Mouse (Mus musculus): ENCODE measurements around the gene Gm45711. TPM values are rescaled to one million over a fixed set of nuclear protein-coding genes. Genes with fewer than 3 reads are reported as not detected.

Gene Gm45711
- polyA plus RNA-seq, 1 experiment from 2014 or later: not detected

DNA sequence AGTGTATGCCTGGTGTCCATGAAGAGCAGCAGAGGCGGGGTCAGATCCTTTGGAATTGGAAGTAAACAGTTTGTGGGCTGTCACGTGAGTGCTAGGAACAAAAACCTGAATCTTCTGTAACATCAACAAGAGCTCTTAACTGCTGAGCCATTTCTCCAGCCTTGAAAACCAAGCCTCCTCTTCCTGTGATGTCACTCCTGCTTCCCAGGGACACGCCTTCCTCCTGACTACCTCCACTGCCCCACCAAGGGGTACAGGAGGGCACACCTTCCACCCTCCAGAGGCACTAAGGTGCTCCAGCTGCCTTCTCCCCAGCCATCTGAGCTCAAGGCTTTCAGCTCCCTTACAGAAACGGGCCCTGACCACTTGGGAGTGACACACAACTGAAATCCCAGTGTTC lies 63.3 kb downstream of the Gm45711 start:
- Histone ChIP-seq H3K4me3 (ENCODE audit: low read depth, low read length) (no peak overlapping the region), H3K9me3 (replicated peaks; ENCODE audit: control insufficient read depth, low read length) (no peaks in the 10 kb centered on the region), H3K4me1 (ENCODE audit: control insufficient read depth, insufficient read depth, low read length) (0 out of 2 replicates have a peak, but pooled peaks cover 7% of the 10 kb centered on the region), H3K27me3 (ENCODE audit: control insufficient read depth, insufficient read depth, low read length) (no peaks in the 10 kb centered on the region), H3K4me2 (no peak overlapping the region), H3K36me3 (ENCODE audit: control insufficient read depth, insufficient read depth, low read length) (peaks cover 6% of the 10 kb centered on the region; the same call in 1 of the 2 replicates), H3K9ac (ENCODE audit: low read depth, low read length) (no peak overlapping the region), H3K27ac (ENCODE audit: low read depth, low read length) (no peak overlapping the region)
- 84% methylated on average over 4 of the region's 4 CpGs for WGBS (ENCODE audit: insufficient replicate concordance)
- no peak for ATAC-seq (replicated peaks; ENCODE audit: insufficient number of reproducible peaks, low FRiP score, low TSS enrichment)

DNA sequence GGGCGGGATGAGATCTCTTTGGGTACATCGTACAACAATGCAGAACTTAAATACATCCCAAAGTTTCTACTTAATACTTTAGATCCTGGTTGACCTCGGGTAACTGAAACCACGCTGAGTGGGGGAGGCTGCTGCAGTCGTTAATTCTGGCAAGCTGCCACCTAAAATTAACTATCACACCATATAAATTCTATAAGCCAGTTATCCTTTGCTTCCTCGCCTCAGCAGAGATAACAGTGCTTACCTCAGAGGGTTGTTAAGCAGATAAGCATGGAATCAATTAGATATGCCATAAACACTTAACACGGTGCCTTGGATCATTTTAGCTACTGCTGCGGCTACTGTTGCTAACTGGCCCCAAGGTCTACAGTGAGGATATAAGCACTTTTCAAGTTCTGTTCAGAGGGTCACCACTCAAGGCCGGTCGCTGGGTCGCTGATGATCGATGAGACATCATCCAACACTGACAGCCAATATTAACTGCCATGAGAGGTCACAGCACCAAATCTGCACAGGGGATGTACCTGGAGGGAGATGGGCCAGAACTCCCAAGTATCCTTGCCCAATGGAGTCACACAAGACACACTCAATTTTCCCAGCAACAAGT lies 67.7 kb downstream of the Gm45711 start:
- 79% methylated on average over 12 of the region's 12 CpGs for WGBS (ENCODE audit: insufficient replicate concordance)
- H3K36me3 ChIP-seq (ENCODE audit: control insufficient read depth, insufficient read depth, low read length): peaks cover 16% of the 10 kb centered on the region; the same call in 1 of the 2 replicates

DNA sequence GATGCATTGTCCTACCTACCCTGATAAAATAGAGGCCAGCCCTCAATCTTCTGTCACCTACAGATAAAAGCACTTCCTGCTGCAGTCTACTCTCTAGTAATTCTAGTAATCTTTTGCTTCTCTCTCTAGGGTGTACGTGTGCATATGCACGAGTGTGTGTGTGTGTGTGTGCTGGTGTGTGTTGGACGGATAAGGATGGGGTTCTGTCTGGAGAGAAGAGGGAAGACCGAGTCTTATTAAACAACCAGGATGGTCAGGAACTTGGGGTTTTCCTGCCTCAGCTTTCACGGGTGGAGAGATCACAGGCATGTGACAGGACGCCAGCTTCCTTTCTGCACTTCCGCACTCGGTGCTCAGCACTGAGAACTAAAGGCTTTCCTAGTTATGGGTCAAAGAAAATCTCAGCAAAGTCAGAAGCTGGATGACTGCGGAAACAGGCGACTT lies 70.4 kb downstream of the Gm45711 start:
- Histone ChIP-seq H3K4me2 (no peak overlapping the region), H3K4me3 (ENCODE audit: low read depth, low read length) (no peak overlapping the region), H3K9ac (ENCODE audit: low read depth, low read length) (no peak overlapping the region), H3K27ac (ENCODE audit: low read depth, low read length) (no peak overlapping the region), H3K36me3 (ENCODE audit: control insufficient read depth, insufficient read depth, low read length) (peaks cover 21% of the 10 kb centered on the region; the same call in 1 of the 2 replicates), H3K9me3 (replicated peaks; ENCODE audit: control insufficient read depth, low read length) (no peaks in the 10 kb centered on the region), H3K4me1 (ENCODE audit: control insufficient read depth, insufficient read depth, low read length) (no peaks in the 10 kb centered on the region), H3K27me3 (ENCODE audit: control insufficient read depth, insufficient read depth, low read length) (no peaks in the 10 kb centered on the region)
- no peak for ATAC-seq (replicated peaks; ENCODE audit: insufficient number of reproducible peaks, low FRiP score, low TSS enrichment)
- WGBS (ENCODE audit: insufficient replicate concordance): 71% methylated on average over 10 of the region's 10 CpGs

More for the DNA sequence above, 67.7 kb downstream of the Gm45711 start:
- ATAC-seq (replicated peaks; ENCODE audit: insufficient number of reproducible peaks, low FRiP score, low TSS enrichment): no peak
- Histone ChIP-seq H3K4me1 (ENCODE audit: control insufficient read depth, insufficient read depth, low read length) (no peaks in the 10 kb centered on the region), H3K4me2 (no peak overlapping the region), H3K9ac (ENCODE audit: low read depth, low read length) (no peak overlapping the region), H3K4me3 (ENCODE audit: low read depth, low read length) (no peak overlapping the region), H3K27ac (ENCODE audit: low read depth, low read length) (no peak overlapping the region), H3K27me3 (ENCODE audit: control insufficient read depth, insufficient read depth, low read length) (no peaks in the 10 kb centered on the region), H3K9me3 (replicated peaks; ENCODE audit: control insufficient read depth, low read length) (no peaks in the 10 kb centered on the region)

DNA sequence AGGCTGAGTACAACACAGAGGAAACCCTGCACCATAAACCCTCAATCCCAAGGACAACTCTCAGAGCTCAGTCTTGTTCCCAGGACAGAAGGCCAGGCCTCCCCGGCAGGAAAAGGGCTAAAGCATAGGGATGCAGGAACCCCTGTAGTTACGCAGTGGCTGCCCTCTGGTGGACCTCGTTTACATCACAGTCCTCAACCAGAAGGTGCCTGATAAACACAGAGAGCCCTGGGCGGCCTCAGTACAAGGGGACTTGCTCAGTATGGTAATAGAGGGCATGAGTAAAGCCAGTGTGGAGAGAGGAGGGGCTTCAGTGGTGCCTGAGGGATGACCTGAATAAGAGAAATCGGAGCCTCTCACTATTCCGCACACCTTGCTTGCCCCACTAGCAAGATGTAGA lies 75.3 kb downstream of the Gm45711 start:
- Histone ChIP-seq H3K4me3 (ENCODE audit: low read depth, low read length) (no peak overlapping the region), H3K36me3 (ENCODE audit: control insufficient read depth, insufficient read depth, low read length) (peaks cover 17% of the 10 kb centered on the region), H3K27me3 (ENCODE audit: control insufficient read depth, insufficient read depth, low read length) (no peaks in the 10 kb centered on the region), H3K9me3 (replicated peaks; ENCODE audit: control insufficient read depth, low read length) (no peaks in the 10 kb centered on the region), H3K4me1 (ENCODE audit: control insufficient read depth, insufficient read depth, low read length) (no peaks in the 10 kb centered on the region), H3K27ac (ENCODE audit: low read depth, low read length) (no peak overlapping the region), H3K9ac (ENCODE audit: low read depth, low read length) (no peak overlapping the region), H3K4me2 (no peak overlapping the region)
- no peak for ATAC-seq (replicated peaks; ENCODE audit: insufficient number of reproducible peaks, low FRiP score, low TSS enrichment)
- 46% methylated on average over 6 of the region's 6 CpGs for WGBS (ENCODE audit: insufficient replicate concordance)

- ATAC-seq (replicated peaks; ENCODE audit: insufficient number of reproducible peaks, low FRiP score, low TSS enrichment): no peak
- Histone ChIP-seq H3K36me3 (ENCODE audit: control insufficient read depth, insufficient read depth, low read length) (peaks cover 24% of the 10 kb centered on the region), H3K9me3 (replicated peaks; ENCODE audit: control insufficient read depth, low read length) (no peaks in the 10 kb centered on the region), H3K4me2 (no peak overlapping the region), H3K4me3 (ENCODE audit: low read depth, low read length) (no peak overlapping the region), H3K27me3 (ENCODE audit: control insufficient read depth, insufficient read depth, low read length) (no peaks in the 10 kb centered on the region), H3K9ac (ENCODE audit: low read depth, low read length) (no peak overlapping the region), H3K4me1 (ENCODE audit: control insufficient read depth, insufficient read depth, low read length) (no peaks in the 10 kb centered on the region), H3K27ac (ENCODE audit: low read depth, low read length) (no peak overlapping the region)
- WGBS (ENCODE audit: insufficient replicate concordance): 91% methylated on average over 5 of the region's 5 CpGs
Measured at GRCm38 (mm10) chr8:104232919-104233318, 77.0 kb downstream of the Gm45711 start.

DNA sequence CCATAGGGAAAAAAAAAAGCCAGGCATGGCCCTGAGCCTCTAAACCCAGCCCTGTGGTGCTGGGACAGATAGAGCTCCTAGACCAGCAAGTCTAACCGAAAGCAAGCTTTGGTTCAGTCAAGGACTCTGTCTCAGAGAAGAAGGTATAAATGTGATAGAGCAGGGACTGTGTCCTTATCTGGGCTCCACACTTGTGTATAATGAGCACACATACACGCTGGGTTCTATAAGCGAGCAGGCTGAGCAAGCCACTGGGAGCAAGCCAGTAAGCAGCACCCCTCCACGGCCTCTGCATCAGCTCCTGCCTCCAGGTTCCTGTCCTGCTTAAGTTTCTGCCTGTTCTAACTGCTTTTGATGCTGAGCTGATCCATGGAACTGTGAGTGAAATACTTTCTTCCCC lies 77.8 kb downstream of the Gm45711 start:
- peaks cover 25% of the 10 kb centered on the region for H3K36me3 ChIP-seq (ENCODE audit: control insufficient read depth, insufficient read depth, low read length)
- WGBS (ENCODE audit: insufficient replicate concordance): 82% methylated on average over 4 of the region's 4 CpGs
- H3K4me2 ChIP-seq: no peak overlapping the region
- no peaks in the 10 kb centered on the region for H3K4me1 ChIP-seq (ENCODE audit: control insufficient read depth, insufficient read depth, low read length)
- H3K27me3 ChIP-seq (ENCODE audit: control insufficient read depth, insufficient read depth, low read length): no peaks in the 10 kb centered on the region
- no peak overlapping the region for H3K9ac ChIP-seq (ENCODE audit: low read depth, low read length)
- no peak overlapping the region for H3K4me3 ChIP-seq (ENCODE audit: low read depth, low read length)
- H3K27ac ChIP-seq (ENCODE audit: low read depth, low read length): no peak overlapping the region
- H3K9me3 ChIP-seq (replicated peaks; ENCODE audit: control insufficient read depth, low read length): no peaks in the 10 kb centered on the region
- ATAC-seq (replicated peaks; ENCODE audit: insufficient number of reproducible peaks, low FRiP score, low TSS enrichment): no peak

Other genes starting within 250 kb of the Gm45711 start
- 42.6 and 46.0 TPM in 2 replicates for gene Cdh5, start 208.5 kb downstream of the Gm45711 start, polyA plus RNA-seq (2014; fragmentation: Nextera tagmentation; extraction: Ambion mirVana)
- gene Bean1, start 139.6 kb downstream of the Gm45711 start, polyA plus RNA-seq (2014; fragmentation: Nextera tagmentation; extraction: Ambion mirVana): 0.16 and 0.20 TPM in 2 replicates
- 11.9 and 14.1 TPM in 2 replicates for gene Tk2, start 61.5 kb downstream of the Gm45711 start, polyA plus RNA-seq (2014; fragmentation: Nextera tagmentation; extraction: Ambion mirVana)
- 27.0 and 30.0 TPM in 2 replicates for gene Cklf, start 59.2 kb downstream of the Gm45711 start, polyA plus RNA-seq (2014; fragmentation: Nextera tagmentation; extraction: Ambion mirVana)
- not detected in 2 replicates for gene Cmtm2a, start 16.9 kb downstream of the Gm45711 start, polyA plus RNA-seq (2014; fragmentation: Nextera tagmentation; extraction: Ambion mirVana)
- not detected in 2 replicates for gene Cmtm1, start 64 bp upstream of the Gm45711 start, polyA plus RNA-seq (2014; fragmentation: Nextera tagmentation; extraction: Ambion mirVana)
- gene Gm11020, start 11.5 kb upstream of the Gm45711 start, polyA plus RNA-seq (2014; fragmentation: Nextera tagmentation; extraction: Ambion mirVana): not detected in 2 replicates
- not detected in 2 replicates for gene Cmtm2b, start 12.1 kb upstream of the Gm45711 start, polyA plus RNA-seq (2014; fragmentation: Nextera tagmentation; extraction: Ambion mirVana)
- gene Cmtm3, start 29.3 kb upstream of the Gm45711 start, polyA plus RNA-seq (2014; fragmentation: Nextera tagmentation; extraction: Ambion mirVana): 106 and 112 TPM in 2 replicates
- 1.9 and 2.2 TPM in 2 replicates for gene Cmtm4, start 85.7 kb upstream of the Gm45711 start, polyA plus RNA-seq (2014; fragmentation: Nextera tagmentation; extraction: Ambion mirVana)
- gene Dync1li2, start 133.0 kb upstream of the Gm45711 start, polyA plus RNA-seq (2014; fragmentation: Nextera tagmentation; extraction: Ambion mirVana): 43.0 and 52.9 TPM in 2 replicates
- gene Terb1, start 199.8 kb upstream of the Gm45711 start, polyA plus RNA-seq (2014; fragmentation: Nextera tagmentation; extraction: Ambion mirVana): 0.39 TPM in 1 of 2 replicates, not detected in the other
- 78.1 and 88.6 TPM in 2 replicates for gene Nae1, start 224.6 kb upstream of the Gm45711 start, polyA plus RNA-seq (2014; fragmentation: Nextera tagmentation; extraction: Ambion mirVana)
- gene Car7, start 224.6 kb upstream of the Gm45711 start, polyA plus RNA-seq (2014; fragmentation: Nextera tagmentation; extraction: Ambion mirVana): 0.34 and 0.68 TPM in 2 replicates

Data from heart, embryonic 11.5 days (tissue).